Mouse (Mus musculus): ENCODE results near the gene Gbgt1. TPM values are rescaled to one million over a fixed set of nuclear protein-coding genes. Genes with fewer than 3 reads are reported as not detected.

Gbgt1 gene
- polyA plus RNA-seq, 1 experiment: not detected

DNA sequence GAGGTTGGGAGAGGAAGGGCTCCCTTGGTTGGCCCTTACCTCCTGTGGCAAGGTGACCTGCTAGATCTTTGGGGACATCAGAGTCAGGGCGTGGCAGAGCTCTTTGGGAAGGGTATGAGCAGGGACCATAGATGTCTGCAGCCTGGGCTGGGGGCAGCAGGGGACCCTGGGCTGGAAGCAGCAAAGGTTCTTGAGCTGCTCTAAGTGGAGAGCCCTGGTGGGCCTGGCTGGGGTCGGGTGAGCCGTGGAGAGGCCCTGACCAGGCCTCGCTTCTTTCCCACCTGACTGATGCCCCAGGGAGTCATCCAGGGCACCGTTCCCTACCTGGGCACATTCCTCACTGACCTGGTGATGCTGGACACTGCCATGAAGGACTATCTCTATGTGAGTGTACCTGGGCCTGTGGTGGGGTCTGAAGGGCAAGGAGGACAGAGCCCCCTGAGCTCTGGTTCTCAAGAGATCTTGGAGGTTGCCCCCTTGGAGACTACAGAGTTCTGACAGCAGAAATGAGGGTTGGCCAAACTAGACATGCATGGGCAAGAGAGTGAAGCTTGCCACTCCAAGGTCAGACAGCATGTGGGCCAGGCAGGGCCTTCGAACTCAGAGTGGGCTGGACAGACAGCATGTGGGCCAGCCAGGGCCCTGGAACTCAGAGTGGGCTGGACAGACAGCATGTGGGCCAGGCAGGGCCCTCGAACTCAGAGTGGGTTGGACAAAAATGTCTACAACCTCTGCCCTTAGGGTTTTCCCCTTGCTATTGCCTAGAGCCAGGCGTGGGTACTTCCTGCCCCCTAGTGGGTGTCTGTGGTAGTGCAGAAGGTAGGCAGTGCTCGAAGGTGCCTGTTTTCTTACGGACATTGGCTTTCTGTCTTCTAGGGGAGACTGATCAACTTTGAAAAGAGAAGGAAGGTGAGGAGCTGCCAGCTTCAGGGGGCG is 50.8 kb downstream of the Gbgt1 start:
- Histone ChIP-seq H3ac (ENCODE audit: control insufficient read depth, insufficient read length) (no peak overlapping the region), H3K36me3 (ENCODE audit: control insufficient read depth, insufficient read depth) (peaks cover 3% of the 10 kb centered on the region), H3K4me2 (ENCODE audit: low read depth) (no peak overlapping the region), H3K4me3 (no peak overlapping the region), H3K27me3 (ENCODE audit: control insufficient read depth, insufficient read depth, insufficient read length) (no peaks in the 10 kb centered on the region), H3K79me2 (ENCODE audit: control insufficient read depth, insufficient read depth) (no peaks in the 10 kb centered on the region)
- no peak for TF ChIP-seq USF1 (IDR thresholded peaks at IDR 0.05; ENCODE audit: low read depth)
- no peak for TF ChIP-seq MYOG (IDR thresholded peaks at IDR 0.05; ENCODE audit: control insufficient read depth in 1 of 3, insufficient read depth in 1 of 3, insufficient read length in 2 of 3, low read depth in 2 of 3)
- no peak for TF ChIP-seq CEBPB (IDR thresholded peaks at IDR 0.05; ENCODE audit: insufficient read depth, poor library complexity, severe bottlenecking)
- no peak for TF ChIP-seq MYOD1 (IDR thresholded peaks at IDR 0.05; ENCODE audit: control insufficient read depth in 1 of 3, insufficient read length in 2 of 3, low read depth in 2 of 3)
- TF ChIP-seq TCF12 (IDR thresholded peaks at IDR 0.05; ENCODE audit: insufficient read depth, poor library complexity, severe bottlenecking): no peak
- TF ChIP-seq MAX (IDR thresholded peaks at IDR 0.05; ENCODE audit: low read depth): no peak
- no peak for TF ChIP-seq REST (IDR thresholded peaks at IDR 0.05; ENCODE audit: insufficient read depth, insufficient read length)
- TF ChIP-seq POLR2AphosphoS2 (IDR thresholded peaks at IDR 0.05; ENCODE audit: insufficient read length, low read depth): no peak
- TF ChIP-seq E2F4 (IDR thresholded peaks at IDR 0.05; ENCODE audit: insufficient read depth): no peak
- no peak for TF ChIP-seq SRF (IDR thresholded peaks at IDR 0.05; ENCODE audit: control insufficient read depth, insufficient read length, low read depth)

DNA sequence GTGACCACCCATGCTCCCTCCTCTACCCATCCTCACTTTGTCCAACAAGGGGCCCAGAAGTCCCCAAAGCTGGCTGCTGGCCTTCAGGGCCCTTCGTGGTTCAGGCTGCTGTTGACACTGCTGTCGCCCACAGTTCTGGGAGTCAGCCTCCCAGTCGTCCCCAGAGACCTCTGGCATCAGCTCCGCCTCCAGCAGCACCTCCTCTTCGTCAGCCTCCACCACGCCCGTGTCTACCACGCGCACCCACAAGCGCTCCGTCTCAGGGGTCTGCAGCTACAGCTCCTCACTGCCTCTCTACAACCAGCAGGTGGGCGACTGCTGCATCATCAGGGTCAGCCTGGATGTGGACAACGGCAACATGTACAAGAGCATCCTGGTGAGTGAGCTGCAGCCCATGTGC is 52.5 kb downstream of the Gbgt1 start:
- Histone ChIP-seq H3K4me3 (no peak overlapping the region), H3ac (ENCODE audit: control insufficient read depth, insufficient read length) (no peak overlapping the region), H3K36me3 (ENCODE audit: control insufficient read depth, insufficient read depth) (peaks cover 3% of the 10 kb centered on the region), H3K79me2 (ENCODE audit: control insufficient read depth, insufficient read depth) (no peaks in the 10 kb centered on the region), H3K27me3 (ENCODE audit: control insufficient read depth, insufficient read depth, insufficient read length) (no peaks in the 10 kb centered on the region), H3K4me2 (ENCODE audit: low read depth) (no peak overlapping the region)
- TF ChIP-seq CEBPB (IDR thresholded peaks at IDR 0.05; ENCODE audit: insufficient read depth, poor library complexity, severe bottlenecking) (no peak), TCF3 (IDR thresholded peaks at IDR 0.05; ENCODE audit: insufficient read length, low read depth) (no peak), MYOG (IDR thresholded peaks at IDR 0.05; ENCODE audit: control insufficient read depth in 1 of 3, insufficient read depth in 1 of 3, insufficient read length in 2 of 3, low read depth in 2 of 3) (no peak), POLR2A (IDR thresholded peaks at IDR 0.05; ENCODE audit: insufficient read length, low read depth) (no peak), REST (IDR thresholded peaks at IDR 0.05; ENCODE audit: insufficient read depth, insufficient read length) (no peak), MAX (IDR thresholded peaks at IDR 0.05; ENCODE audit: low read depth) (no peak)

- TF ChIP-seq MYOD1 (IDR thresholded peaks at IDR 0.05; ENCODE audit: control insufficient read depth in 1 of 3, insufficient read length in 2 of 3, low read depth in 2 of 3) (no peak), TCF12 (IDR thresholded peaks at IDR 0.05; ENCODE audit: insufficient read depth, poor library complexity, severe bottlenecking) (no peak)
- no peaks in the 10 kb centered on the region for H3K27me3 ChIP-seq (ENCODE audit: control insufficient read depth, insufficient read depth, insufficient read length)
- no peak overlapping the region for H3K4me2 ChIP-seq (ENCODE audit: low read depth)
- no peak overlapping the region for H3K4me3 ChIP-seq
- H3K36me3 ChIP-seq (ENCODE audit: control insufficient read depth, insufficient read depth): peaks cover 3% of the 10 kb centered on the region
- no peaks in the 10 kb centered on the region for H3K79me2 ChIP-seq (ENCODE audit: control insufficient read depth, insufficient read depth)
- no peak overlapping the region for H3ac ChIP-seq (ENCODE audit: control insufficient read depth, insufficient read length)
Measured at GRCm38 (mm10) chr2:28552301-28552700, 55.6 kb downstream of the Gbgt1 start.

Other genes with a start within 250 kb of the Gbgt1 start
- not detected for gene Ppp1r26, start 50.1 kb upstream of the Gbgt1 start, polyA plus RNA-seq (2012; fragmentation: generic; extraction: Trizol)
- 0.43 TPM for gene 1700007K13Rik, start 30.6 kb upstream of the Gbgt1 start, polyA plus RNA-seq (2012; fragmentation: generic; extraction: Trizol)
- gene Mrps2, start 28.8 kb upstream of the Gbgt1 start, polyA plus RNA-seq (2012; fragmentation: generic; extraction: Trizol): 32.4 TPM
- gene Gm10134, start 9.2 kb downstream of the Gbgt1 start, polyA plus RNA-seq (2012; fragmentation: generic; extraction: Trizol): not detected
- gene Ralgds, start 16.2 kb downstream of the Gbgt1 start, polyA plus RNA-seq (2012; fragmentation: generic; extraction: Trizol): 24.2 TPM
- gene Cel, start 66.5 kb downstream of the Gbgt1 start, polyA plus RNA-seq (2012; fragmentation: generic; extraction: Trizol): not detected
- 24.4 TPM for gene Gtf3c5, start 86.9 kb downstream of the Gbgt1 start, polyA plus RNA-seq (2012; fragmentation: generic; extraction: Trizol)
- gene Gfi1b, start 125.1 kb downstream of the Gbgt1 start, polyA plus RNA-seq (2012; fragmentation: generic; extraction: Trizol): not detected
- 7.6 TPM for gene Tsc1, start 144.3 kb downstream of the Gbgt1 start, polyA plus RNA-seq (2012; fragmentation: generic; extraction: Trizol)
- 0.47 TPM for gene Spaca9, start 202.8 kb downstream of the Gbgt1 start, polyA plus RNA-seq (2012; fragmentation: generic; extraction: Trizol)
- gene Ak8, start 203.3 kb downstream of the Gbgt1 start, polyA plus RNA-seq (2012; fragmentation: generic; extraction: Trizol): 0.59 TPM